Mouse (Mus musculus): ENCODE data around the gene Zfp114. TPM values are rescaled to one million over a fixed set of nuclear protein-coding genes. Genes with fewer than 3 reads are reported as not detected.

Zfp114 gene
- total RNA-seq, 2 experiments from 2014 or later, result 0.12 to 0.19 TPM

Other genes starting within 250 kb of the Zfp114 start
- not detected for gene Vmn1r179, start 248.1 kb upstream of the Zfp114 start, total RNA-seq (2021)
- not detected for gene Vmn1r180, start 224.4 kb upstream of the Zfp114 start, total RNA-seq (2021)
- not detected for gene Vmn1r181, start 200.4 kb upstream of the Zfp114 start, total RNA-seq (2021)
- gene V1rd19, start 173.4 kb upstream of the Zfp114 start, total RNA-seq (2021), result not detected
- gene Vmn1r183, start 121.8 kb upstream of the Zfp114 start, total RNA-seq (2021), result not detected
- gene Zfp180, start 93.1 kb upstream of the Zfp114 start, total RNA-seq (2021), result 10 to 100 TPM in 1 of 2 experiments, 1 to 10 TPM in 1; 9.5 to 10.3 TPM
- gene Zfp112, start 62.7 kb upstream of the Zfp114 start, total RNA-seq (2021), result 1 to 10 TPM; 3.1 to 3.8 TPM
- gene Zfp235, start 40.9 kb upstream of the Zfp114 start, total RNA-seq (2021), result 1 to 10 TPM; 4.6 to 6.0 TPM
- gene Zfp111, start 36.4 kb downstream of the Zfp114 start, total RNA-seq (2021), result 1 to 10 TPM; 4.7 to 9.8 TPM
- 1 to 10 TPM; 1.3 to 2.1 TPM for gene Zfp109, start 62.5 kb downstream of the Zfp114 start, total RNA-seq (2021)
- gene Zfp108, start 79.7 kb downstream of the Zfp114 start, total RNA-seq (2021), result 1 to 10 TPM; 1.4 to 1.7 TPM
- gene Zfp93, start 95.4 kb downstream of the Zfp114 start, total RNA-seq (2021), result 1 to 10 TPM; 3.5 to 5.0 TPM
- gene Zfp61, start 126.2 kb downstream of the Zfp114 start, total RNA-seq (2021), result 1 to 10 TPM; 4.0 to 5.5 TPM
- 1 to 10 TPM; 2.2 to 2.5 TPM for gene Zfp94, start 141.6 kb downstream of the Zfp114 start, total RNA-seq (2021)
- under 1 TPM in 1 of 2 experiments, not detected in 1; 0.31 TPM for gene Tescl, start 158.9 kb downstream of the Zfp114 start, total RNA-seq (2021)
- not detected for gene Lypd5, start 174.1 kb downstream of the Zfp114 start, total RNA-seq (2021)
- gene Kcnn4, start 195.2 kb downstream of the Zfp114 start, total RNA-seq (2021), result 1 to 10 TPM; 1.2 to 2.2 TPM
- gene Smg9, start 224.6 kb downstream of the Zfp114 start, total RNA-seq (2021), result 10 to 100 TPM; 12.8 to 14.9 TPM

All from heart, postnatal 10 days (tissue).